ENCODE assay signal across 8 mouse cellular contexts in genomic region chr5:21141133-21141551, GRCm38 (mm10). TPM values are rescaled to one million over a fixed set of nuclear protein-coding genes. Genes with fewer than 3 reads are reported as not detected.
DNase-seq lines count a peak whose midpoint lies in the region; ATAC-seq and TF ChIP-seq lines count a peak whose summit lies in the region.
"Not testable (repeated sequence)": the region's sequence is repeated elsewhere in the genome, so short reads cannot be mapped to it uniquely, and the experiment has no call there.

No protein-coding gene starts in this region.

- not testable (repeated sequence) for H3K9ac ChIP-seq in hindbrain, postnatal 0 days (replicated peaks; ENCODE audit: low read length)

- 78% methylated on average over 7 of the region's 7 CpGs for WGBS in hindbrain, postnatal 0 days

- H3K4me2 ChIP-seq in hindbrain, postnatal 0 days (ENCODE audit: low read depth, low read length) = not testable (repeated sequence)

- 0 out of 2 replicates have a peak, but pooled peaks have one; percentile 12 for TF ChIP-seq CTCF in cortical plate, adult 2 months (IDR thresholded peaks at IDR 0.05; ENCODE audit: extremely low read depth, insufficient read depth, low read length)
- peak; percentile 49 for TF ChIP-seq CTCF in hindbrain, postnatal 0 days (IDR thresholded peaks at IDR 0.05; ENCODE audit: low read depth)

- H3K9me3 ChIP-seq in hindbrain, postnatal 0 days (ENCODE audit: low read length) = not testable (repeated sequence)

- not testable (repeated sequence) for H3K4me3 ChIP-seq in cortical plate, adult 2 months (ENCODE audit: insufficient read depth, low read length); hindbrain, postnatal 0 days (ENCODE audit: low read length)

- TF ChIP-seq POLR2A in cortical plate, adult 2 months (IDR thresholded peaks at IDR 0.05; ENCODE audit: extremely low read depth, insufficient read depth, low read length) = not testable (repeated sequence)

- DNase-seq in NIH3T3 (ENCODE audit: low read depth) = peak; percentile 41
- DNase-seq in heart, adult 18-20 months = peak; percentile 63
- DNase-seq in hindbrain, postnatal 0 days (ENCODE audit: low spot score) = not testable (repeated sequence)
- peak; percentile 27 for DNase-seq in left cerebral cortex, postnatal 4 days
- peak; percentile 68 for DNase-seq in lung, postnatal 36 days
- peak; percentile 12 for DNase-seq in right cerebral cortex, postnatal 14 days
- DNase-seq in thymus, postnatal 4 days = peak; percentile 64

- not testable (repeated sequence) for H3K27me3 ChIP-seq in hindbrain, postnatal 0 days (ENCODE audit: insufficient read depth, low read length)

- H3K4me1 ChIP-seq in cortical plate, adult 2 months (ENCODE audit: control insufficient read depth, insufficient read depth, low read length); hindbrain, postnatal 0 days (ENCODE audit: insufficient read depth, low read length): not testable (repeated sequence)

- intact Hi-C loops in left cerebral cortex, postnatal 4 days (cut with DNase I) = not testable (repeated sequence)

- H3K27ac ChIP-seq in cortical plate, adult 2 months (ENCODE audit: insufficient read depth, low read length); hindbrain, postnatal 0 days: not testable (repeated sequence)

- not testable (repeated sequence) for H3K36me3 ChIP-seq in hindbrain, postnatal 0 days (ENCODE audit: insufficient read depth, low read length)

- ATAC-seq in hindbrain, postnatal 0 days = 0 out of 2 replicates have a peak, but pooled peaks have one; percentile 34

RNA-seq across cellular contexts. Expression of gene Gsap, which starts 44.9 kb away (rescaled TPM):
- 6.7 and 8.0 TPM in 2 replicates for polyA plus RNA-seq in cortical plate, adult 2 months (2012; rRNA removed)
- 1 to 10 TPM; 3.6 to 4.0 TPM for total RNA-seq in heart, adult 18-20 months (2021)
- total RNA-seq in hindbrain, postnatal 0 days (2014; rRNA removed) = 11.0 TPM in 2 replicates
- 8.3 and 8.7 TPM in 2 replicates for polyA plus RNA-seq in hindbrain, postnatal 0 days (2015; fragmentation: Nextera tagmentation; extraction: Ambion mirVana)
- 10 to 100 TPM; 11.4 to 12.0 TPM for total RNA-seq in left cerebral cortex, postnatal 4 days (2021)
